Mouse (Mus musculus) limb, embryonic 12.5 days (tissue): Measurements from ENCODE around the gene Tha1. TPM values are rescaled to one million over a fixed set of nuclear protein-coding genes. Genes with fewer than 3 reads are reported as not detected.

Experiments
- ATAC-seq: fragments of 200-750 bp; cut with Nextera tagmentation; 2 replicates; pipeline ENCODE4 v1.8.0; 2017; ENCODE audit warnings: low read depth, moderate TSS enrichment; ENCODE audit not compliant: insufficient number of reproducible peaks, insufficient read depth, low FRiP score, low TSS enrichment
- H3K27ac ChIP-seq: fragments of 300-500 bp; sonication (generic); 2 replicates; pipeline ENCODE4 v1.5.1; 2016; ENCODE audit warnings: mild to moderate bottlenecking, moderate library complexity
- H3K27me3 ChIP-seq: fragments of 300-500 bp; sonication (generic); 2 replicates; pipeline ENCODE4 v1.6.1; 2016; ENCODE audit warnings: mild to moderate bottlenecking, moderate library complexity
- H3K36me3 ChIP-seq: fragments of 300-500 bp; sonication (generic); 2 replicates; pipeline ENCODE4 v1.6.1; 2016; ENCODE audit warnings: mild to moderate bottlenecking, moderate library complexity
- H3K4me1 ChIP-seq: fragments of 300-500 bp; sonication (generic); replicated peaks from 2 replicates; pipeline ENCODE4 v1.6.1; 2016
- H3K4me2 ChIP-seq: fragments of 300-500 bp; sonication (generic); 2 replicates; pipeline ENCODE4 v1.6.1; 2016; ENCODE audit warnings: mild to moderate bottlenecking, moderate library complexity
- H3K4me3 ChIP-seq: fragments of 300-500 bp; sonication (generic); replicated peaks from 2 replicates; pipeline ENCODE4 v1.5.1; 2016; ENCODE audit warnings: mild to moderate bottlenecking
- H3K9ac ChIP-seq: fragments of 300-500 bp; sonication (generic); replicated peaks from 2 replicates; pipeline ENCODE4 v1.6.1; 2016; ENCODE audit warnings: mild to moderate bottlenecking, moderate library complexity
- H3K9me3 ChIP-seq: fragments of 300-500 bp; sonication (generic); 2 replicates; pipeline ENCODE4 v1.6.1; 2016; ENCODE audit warnings: mild to moderate bottlenecking, moderate library complexity
- WGBS: fragments of 180-500 bp; shearing (Covaris S2); methylation state at CpG from one replicate; pipeline ENCODE4 v1.1.7; 2016; 5-methylcytosine and 5-hydroxymethylcytosine counted together
- polyA plus RNA-seq: library from polyadenylated mRNA; unstranded; fragments of >200 nt; fragmentation: Nextera tagmentation; extraction: Ambion mirVana; gene quantifications from 2 replicates; pipeline ENCODE4 v1.2.1, GENCODE M21; 2016

The Tha1 gene
- 1.9 and 2.3 TPM in 2 replicates for polyA plus RNA-seq

GRCm38 (mm10) chr11:117872861-117873608 is at the start of gene Tha1:
Tha1 (minus strand) TSS chr11:117873481.
- peak; percentile 62 for ATAC-seq
- Histone ChIP-seq H3K27me3 (peaks cover 5% of the 10 kb centered on the region; the same call in 1 of the 2 replicates), H3K4me3 (peak within 1 kb of the TSS; percentile 65), H3K9ac (peak within 1 kb of the TSS; percentile 62), H3K4me1 (peaks cover 10% of the 10 kb centered on the region), H3K4me2 (peak within 1 kb of the TSS; percentile 95), H3K27ac (peak within 1 kb of the TSS; percentile 46; the same call in 1 of the 2 replicates), H3K9me3 (no peaks in the 10 kb centered on the region), H3K36me3 (no peaks in the 10 kb centered on the region)
- WGBS: 2% methylated on average over 51 of the region's 51 CpGs

- peaks cover 4% of the 10 kb centered on the region; the same call in 1 of the 2 replicates for H3K27me3 ChIP-seq
- no peaks in the 10 kb centered on the region for H3K4me1 ChIP-seq
- peaks cover 11% of the 10 kb centered on the region for H3K9me3 ChIP-seq
- no peaks in the 10 kb centered on the region for H3K36me3 ChIP-seq
- H3K4me3 ChIP-seq: no peak overlapping the region
- WGBS: 14% methylated on average over 5 of the region's 5 CpGs
- no peak overlapping the region for H3K9ac ChIP-seq
- no peak overlapping the region for H3K4me2 ChIP-seq
- no peak overlapping the region for H3K27ac ChIP-seq
- no peak for ATAC-seq
These were observed 45.9 kb upstream of the Tha1 start for GRCm38 (mm10) chr11:117919211-117919610.

GRCm38 (mm10) chr11:117918541-117918940 is 45.3 kb upstream of the Tha1 start:
- Histone ChIP-seq H3K9ac (no peak overlapping the region), H3K4me3 (no peak overlapping the region), H3K4me1 (no peaks in the 10 kb centered on the region), H3K27me3 (peaks cover 4% of the 10 kb centered on the region; the same call in 1 of the 2 replicates), H3K36me3 (no peaks in the 10 kb centered on the region), H3K4me2 (no peak overlapping the region), H3K27ac (no peak overlapping the region), H3K9me3 (peaks cover 11% of the 10 kb centered on the region)
- WGBS: 86% methylated on average over 11 of the region's 11 CpGs
- ATAC-seq: no peak

- H3K27ac ChIP-seq: no peak overlapping the region
- no peak for ATAC-seq
- no peak overlapping the region for H3K4me2 ChIP-seq
- H3K27me3 ChIP-seq: peaks cover 4% of the 10 kb centered on the region; the same call in 1 of the 2 replicates
- H3K4me3 ChIP-seq: no peak overlapping the region
- no peak overlapping the region for H3K9ac ChIP-seq
- 94% methylated on average over 7 of the region's 7 CpGs for WGBS
- H3K9me3 ChIP-seq: peaks cover 11% of the 10 kb centered on the region
- no peaks in the 10 kb centered on the region for H3K36me3 ChIP-seq
- H3K4me1 ChIP-seq: peaks cover 6% of the 10 kb centered on the region
These were observed 42.6 kb upstream of the Tha1 start for GRCm38 (mm10) chr11:117915837-117916236.

GRCm38 (mm10) chr11:117915341-117915740 is 42.1 kb upstream of the Tha1 start:
- H3K27me3 ChIP-seq: peaks cover 4% of the 10 kb centered on the region; the same call in 1 of the 2 replicates
- 38% methylated on average over 1 of the region's 1 CpGs for WGBS
- H3K36me3 ChIP-seq: no peaks in the 10 kb centered on the region
- H3K27ac ChIP-seq: no peak overlapping the region
- peaks cover 11% of the 10 kb centered on the region for H3K9me3 ChIP-seq
- H3K9ac ChIP-seq: no peak overlapping the region
- H3K4me1 ChIP-seq: peaks cover 6% of the 10 kb centered on the region
- H3K4me3 ChIP-seq: no peak overlapping the region
- H3K4me2 ChIP-seq: no peak overlapping the region
- no peak for ATAC-seq

GRCm38 (mm10) chr11:117914531-117914930 is 41.2 kb upstream of the Tha1 start:
- no peak overlapping the region for H3K4me2 ChIP-seq
- ATAC-seq: no peak
- H3K9ac ChIP-seq: no peak overlapping the region
- H3K27ac ChIP-seq: no peak overlapping the region
- H3K27me3 ChIP-seq: peaks cover 4% of the 10 kb centered on the region; the same call in 1 of the 2 replicates
- H3K4me3 ChIP-seq: no peak overlapping the region
- H3K4me1 ChIP-seq: peaks cover 6% of the 10 kb centered on the region
- H3K9me3 ChIP-seq: peaks cover 11% of the 10 kb centered on the region
- H3K36me3 ChIP-seq: no peaks in the 10 kb centered on the region
- WGBS: 53% methylated on average over 12 of the region's 12 CpGs

GRCm38 (mm10) chr11:117912684-117913352 is 39.5 kb upstream of the Tha1 start:
- Histone ChIP-seq H3K9ac (0 out of 2 replicates have a peak overlapping the region, but pooled peaks have one; percentile 18), H3K9me3 (peaks cover 11% of the 10 kb centered on the region), H3K4me2 (peak overlapping the region; percentile 23; the same call in 1 of the 2 replicates), H3K36me3 (no peaks in the 10 kb centered on the region), H3K27me3 (peaks cover 4% of the 10 kb centered on the region; the same call in 1 of the 2 replicates), H3K4me3 (no peak overlapping the region), H3K4me1 (peaks cover 6% of the 10 kb centered on the region), H3K27ac (0 out of 2 replicates have a peak overlapping the region, but pooled peaks have one; percentile 9)
- WGBS: 31% methylated on average over 13 of the region's 13 CpGs
- no peak for ATAC-seq

- Histone ChIP-seq H3K9ac (no peak overlapping the region), H3K27me3 (no peaks in the 10 kb centered on the region), H3K36me3 (no peaks in the 10 kb centered on the region), H3K27ac (no peak overlapping the region), H3K4me2 (no peak overlapping the region), H3K9me3 (no peaks in the 10 kb centered on the region), H3K4me3 (no peak overlapping the region), H3K4me1 (peaks cover 11% of the 10 kb centered on the region)
- no peak for ATAC-seq
- 92% methylated on average over 8 of the region's 8 CpGs for WGBS
These were observed 36.1 kb upstream of the Tha1 start for GRCm38 (mm10) chr11:117909337-117909736.

- Histone ChIP-seq H3K4me1 (peaks cover 10% of the 10 kb centered on the region), H3K9me3 (no peaks in the 10 kb centered on the region), H3K36me3 (no peaks in the 10 kb centered on the region), H3K9ac (no peak overlapping the region), H3K4me2 (no peak overlapping the region), H3K27ac (no peak overlapping the region), H3K27me3 (no peaks in the 10 kb centered on the region), H3K4me3 (no peak overlapping the region)
- 86% methylated on average over 8 of the region's 8 CpGs for WGBS
- ATAC-seq: no peak
These were observed 31.2 kb upstream of the Tha1 start for GRCm38 (mm10) chr11:117904442-117904841.

- no peak overlapping the region for H3K27ac ChIP-seq
- H3K9me3 ChIP-seq: no peaks in the 10 kb centered on the region
- ATAC-seq: no peak
- H3K27me3 ChIP-seq: no peaks in the 10 kb centered on the region
- H3K36me3 ChIP-seq: no peaks in the 10 kb centered on the region
- WGBS: 55% methylated on average over 2 of the region's 2 CpGs
- peaks cover 8% of the 10 kb centered on the region for H3K4me1 ChIP-seq
- no peak overlapping the region for H3K9ac ChIP-seq
- H3K4me2 ChIP-seq: no peak overlapping the region
- no peak overlapping the region for H3K4me3 ChIP-seq
These were observed 29.0 kb upstream of the Tha1 start for GRCm38 (mm10) chr11:117902282-117902681.

GRCm38 (mm10) chr11:117896533-117896932 is 23.3 kb upstream of the Tha1 start:
- WGBS: 21% methylated on average over 2 of the region's 2 CpGs
- Histone ChIP-seq H3K9me3 (no peaks in the 10 kb centered on the region), H3K4me3 (no peak overlapping the region)

More at GRCm38 (mm10) chr11:117896533-117896932, 23.3 kb upstream of the Tha1 start:
- no peaks in the 10 kb centered on the region for H3K36me3 ChIP-seq
- no peak for ATAC-seq
- no peak overlapping the region for H3K27ac ChIP-seq
- 0 out of 2 replicates have a peak, but pooled peaks cover 3% of the 10 kb centered on the region for H3K27me3 ChIP-seq
- H3K9ac ChIP-seq: no peak overlapping the region
- no peak overlapping the region for H3K4me2 ChIP-seq
- no peaks in the 10 kb centered on the region; the same call in 1 of the 2 replicates for H3K4me1 ChIP-seq
